Mouse (Mus musculus) G1E (cell line): ENCODE results near the gene Cars2.

ENCODE experiments used
- CTCF ChIP-seq: IDR thresholded peaks from 2 replicates; pipeline ENCODE4 v1.5.1; 2012; ENCODE audit warnings: low read depth, low read length, inconsistent platforms, mixed read lengths
- GATA1 ChIP-seq: IDR thresholded peaks from 2 replicates; pipeline ENCODE4 v1.6.1; 2012; ENCODE audit warnings: borderline replicate concordance, low read length, inconsistent platforms, mixed read lengths
- GATA2 ChIP-seq: IDR thresholded peaks from 2 replicates; pipeline ENCODE4 v1.6.1; 2012; ENCODE audit warnings: low read depth, low read length, inconsistent platforms, borderline replicate concordance

DNA sequence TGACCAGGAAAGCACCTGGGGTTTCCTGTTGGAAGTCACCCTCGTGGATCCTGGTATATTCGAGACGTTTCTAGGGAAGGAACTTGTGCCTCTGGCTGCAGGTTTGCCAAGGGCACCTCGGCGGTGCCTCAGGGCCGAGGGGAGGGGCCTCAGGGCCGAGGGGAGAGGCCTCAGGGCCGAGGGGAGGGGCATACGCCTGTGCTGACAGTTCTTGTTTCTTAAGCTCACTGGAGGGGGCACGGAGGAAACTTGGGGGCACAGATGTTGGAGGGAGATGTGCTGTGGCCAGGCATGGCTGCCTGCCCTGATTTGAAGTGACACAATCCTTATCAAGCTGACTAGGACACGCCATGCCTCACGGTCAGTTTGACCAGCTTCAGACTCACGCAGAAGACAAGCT is 41.7 kb upstream of the Cars2 start:
- no peak for TF ChIP-seq CTCF
- TF ChIP-seq GATA1 = no peak
- TF ChIP-seq GATA2 = no peak
